Mouse (Mus musculus): ENCODE results near the gene Ankrd24.

DNA sequence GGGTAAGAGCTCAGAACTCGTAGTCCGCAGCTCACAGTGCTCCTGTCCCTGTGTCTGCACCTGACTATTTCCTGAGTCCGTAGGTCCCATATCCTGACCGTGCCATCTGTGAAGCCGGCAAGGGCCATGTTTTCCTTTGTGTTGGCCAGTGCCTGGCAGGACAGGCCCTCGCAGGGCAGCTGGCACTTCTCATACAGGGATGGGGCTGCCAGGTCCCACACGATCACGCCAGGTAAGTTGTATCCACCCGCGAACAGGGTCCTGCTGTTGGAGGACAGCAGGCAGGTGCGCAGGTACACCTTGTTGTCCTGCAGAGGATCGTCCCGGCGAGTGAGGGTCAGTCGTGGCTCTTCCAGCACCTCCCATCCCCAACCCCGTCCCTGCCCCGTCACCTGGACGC is 34.4 kb upstream of the Ankrd24 start:
- TF ChIP-seq CTCF (IDR thresholded peaks at IDR 0.05; ENCODE audit: low read depth) (no peak), EP300 (IDR thresholded peaks at IDR 0.05; ENCODE audit: low read depth) (no peak)

Data from liver, embryonic 14.5 days (tissue).